Mouse (Mus musculus) CD4-positive, CD25-positive, alpha-beta regulatory T cell, adult 4 months (primary cell): ENCODE measurements around the gene Slc26a5. TPM values are rescaled to one million over a fixed set of nuclear protein-coding genes. Genes with fewer than 3 reads are reported as not detected.

Source experiments
- ATAC-seq: one replicate; pipeline ENCODE4 v1.8.0; 2017
- polyA plus RNA-seq, 2 experiments: library from polyadenylated mRNA; unstranded; fragments of 100-300 nt; shearing (Covaris generic); gene quantifications; one replicate each; pipeline ENCODE4 v1.2.1; 2017

Gene Slc26a5
- polyA plus RNA-seq, 2 experiments from 2014 or later: not detected

GRCm38 (mm10) chr5:21804837-21805236 is 60.6 kb downstream of the Slc26a5 start:
- no peak for ATAC-seq

- ATAC-seq: no peak
These were observed 61.7 kb downstream of the Slc26a5 start for GRCm38 (mm10) chr5:21803691-21804188.

GRCm38 (mm10) chr5:21802907-21803306 is 62.5 kb downstream of the Slc26a5 start:
- ATAC-seq: no peak

- no peak for ATAC-seq
These were observed 73.2 kb downstream of the Slc26a5 start for GRCm38 (mm10) chr5:21792166-21792565.

- ATAC-seq: no peak
These were observed 76.3 kb downstream of the Slc26a5 start for GRCm38 (mm10) chr5:21789061-21789460.

GRCm38 (mm10) chr5:21787186-21788105 is 78.0 kb downstream of the Slc26a5 start:
- no peak for ATAC-seq

GRCm38 (mm10) chr5:21786258-21787185 is 78.9 kb downstream of the Slc26a5 start:
- peak; percentile 77 for ATAC-seq

GRCm38 (mm10) chr5:21785776-21786175 is 79.6 kb downstream of the Slc26a5 start:
- ATAC-seq: no peak

- ATAC-seq: peak; percentile 86
These were observed 80.4 kb downstream of the Slc26a5 start, which contains the start of the genes Dnajc2 and Psmc2 for GRCm38 (mm10) chr5:21785053-21785452. TSS of gene Dnajc2 (minus strand) at chr5:21785251. TSS of gene Psmc2 (plus strand) at chr5:21785283.

- ATAC-seq: peak; percentile 34
These were observed 81.0 kb downstream of the Slc26a5 start for GRCm38 (mm10) chr5:21784161-21785052.

- no peak for ATAC-seq
These were observed 88.9 kb downstream of the Slc26a5 start for GRCm38 (mm10) chr5:21776491-21776890.

GRCm38 (mm10) chr5:21769841-21770240 is 95.6 kb downstream of the Slc26a5 start:
- ATAC-seq: no peak

GRCm38 (mm10) chr5:21768506-21768905 is 96.9 kb downstream of the Slc26a5 start:
- no peak for ATAC-seq

Other genes with a start within 250 kb of the Slc26a5 start
- gene Fbxl13, start 220.0 kb downstream of the Slc26a5 start, polyA plus RNA-seq: not detected
- 10 to 100 TPM; 35.9 to 38.0 TPM for gene Armc10, start 219.8 kb downstream of the Slc26a5 start, polyA plus RNA-seq
- gene Napepld, start 164.2 kb downstream of the Slc26a5 start, polyA plus RNA-seq: 1 to 10 TPM; 3.3 to 3.9 TPM
- 10 to 100 TPM; 81.7 to 86.2 TPM for gene Pmpcb, start 128.5 kb downstream of the Slc26a5 start, polyA plus RNA-seq
- gene Dnajc2, start 80.4 kb downstream of the Slc26a5 start, polyA plus RNA-seq: 10 to 100 TPM; 30.4 to 37.1 TPM
- gene Psmc2, start 80.3 kb downstream of the Slc26a5 start, polyA plus RNA-seq: 100 to 1,000 TPM; 147 to 164 TPM